Mouse (Mus musculus) ES-E14 (cell line): ENCODE results near the gene Clasp1. TPM values are rescaled to one million over a fixed set of nuclear protein-coding genes. Genes with fewer than 3 reads are reported as not detected.

Experiments
- DNase-seq: peaks from one replicate; pipeline ENCODE4 v3.0.0-alpha.2; 2013; ENCODE audit warnings: low read depth, low spot score
- H3K27ac ChIP-seq: 2 replicates; pipeline ENCODE4 v1.5.1; 2012; ENCODE audit warnings: low read depth, mild to moderate bottlenecking, low read length, moderate library complexity, mixed read lengths; ENCODE audit not compliant: poor library complexity, insufficient read depth, severe bottlenecking
- H3K36me3 ChIP-seq: 2 replicates; pipeline ENCODE4 v1.6.1; 2012; ENCODE audit warnings: mild to moderate bottlenecking, low read length, moderate library complexity, mixed read lengths; ENCODE audit not compliant: control insufficient read depth, poor library complexity, insufficient read depth, severe bottlenecking
- H3K4me1 ChIP-seq, 2 experiments: fragments of 150-350 bp in 1 of 2; sonication (generic) in 1 of 2; 2 replicates each; pipeline ENCODE4 v1.6.1; 2012; ENCODE audit warnings: low read length in 2 of 2, mild to moderate bottlenecking in 1 of 2, mixed read lengths in 1 of 2; ENCODE audit not compliant: control insufficient read depth in 2 of 2, insufficient read depth in 2 of 2, poor library complexity in 1 of 2
- H3K4me3 ChIP-seq, 2 experiments: fragments of 150-350 bp in 1 of 2; sonication (generic) in 1 of 2; 2 replicates each; pipeline ENCODE4 v1.5.1; 2012; ENCODE audit warnings: low read length in 2 of 2, low read depth in 1 of 2, mild to moderate bottlenecking in 1 of 2, mixed read lengths in 1 of 2; ENCODE audit not compliant: insufficient read depth in 1 of 2, poor library complexity in 1 of 2, severe bottlenecking in 1 of 2
- H3K9ac ChIP-seq: 2 replicates; pipeline ENCODE4 v1.6.1; 2012; ENCODE audit warnings: low read depth, mild to moderate bottlenecking, low read length, mixed read lengths; ENCODE audit not compliant: poor library complexity, insufficient read depth, severe bottlenecking
- H3K9me3 ChIP-seq: fragments of 150-350 bp; sonication (generic); 2 replicates; pipeline ENCODE4 v1.6.1; 2012; ENCODE audit warnings: low read depth, mild to moderate bottlenecking, low read length; ENCODE audit not compliant: control insufficient read depth, insufficient read depth
- CHD2 ChIP-seq: IDR thresholded peaks from 2 replicates; pipeline ENCODE4 v1.6.1; 2014; ENCODE audit warnings: mild to moderate bottlenecking, low read depth, low read length, inconsistent platforms
- HCFC1 ChIP-seq: IDR thresholded peaks from 2 replicates; pipeline ENCODE4 v1.6.1; 2012; ENCODE audit warnings: low read length, inconsistent platforms, borderline replicate concordance; ENCODE audit not compliant: insufficient read depth
- MAFK ChIP-seq: IDR thresholded peaks from 2 replicates; pipeline ENCODE4 v1.6.1; 2014; ENCODE audit warnings: mild to moderate bottlenecking, low read depth, low read length, inconsistent platforms; ENCODE audit not compliant: insufficient read depth
- ZC3H11A ChIP-seq: IDR thresholded peaks from 2 replicates; pipeline ENCODE4 v1.6.1; 2012; ENCODE audit warnings: low read depth, mild to moderate bottlenecking, inconsistent platforms, low read length, borderline replicate concordance
- ZNF384 ChIP-seq: IDR thresholded peaks from 2 replicates; pipeline ENCODE4 v1.6.1; 2012; ENCODE audit warnings: low read depth, low read length, inconsistent platforms
- in situ Hi-C, 2 experiments: fragments of 600-800 bp; cut with MboI; formaldehyde crosslinking; loops; one replicate each; pipeline ENCODE4 v1.15.1; 2025; ENCODE audit warnings: low sequenced_read_pairs in 2 of 2, inconsistent platforms in 1 of 2; ENCODE audit not compliant: unreplicated experiment in 2 of 2
- total RNA-seq: library from RNA; depleted of rRNA; stranded (reverse); fragments of 300-350 nt; gene quantifications from 2 replicates; pipeline ENCODE4 v1.2.3, GENCODE M21; 2012; rRNA removed

Clasp1 gene
- 35.9 and 38.9 TPM in 2 replicates for total RNA-seq

DNA sequence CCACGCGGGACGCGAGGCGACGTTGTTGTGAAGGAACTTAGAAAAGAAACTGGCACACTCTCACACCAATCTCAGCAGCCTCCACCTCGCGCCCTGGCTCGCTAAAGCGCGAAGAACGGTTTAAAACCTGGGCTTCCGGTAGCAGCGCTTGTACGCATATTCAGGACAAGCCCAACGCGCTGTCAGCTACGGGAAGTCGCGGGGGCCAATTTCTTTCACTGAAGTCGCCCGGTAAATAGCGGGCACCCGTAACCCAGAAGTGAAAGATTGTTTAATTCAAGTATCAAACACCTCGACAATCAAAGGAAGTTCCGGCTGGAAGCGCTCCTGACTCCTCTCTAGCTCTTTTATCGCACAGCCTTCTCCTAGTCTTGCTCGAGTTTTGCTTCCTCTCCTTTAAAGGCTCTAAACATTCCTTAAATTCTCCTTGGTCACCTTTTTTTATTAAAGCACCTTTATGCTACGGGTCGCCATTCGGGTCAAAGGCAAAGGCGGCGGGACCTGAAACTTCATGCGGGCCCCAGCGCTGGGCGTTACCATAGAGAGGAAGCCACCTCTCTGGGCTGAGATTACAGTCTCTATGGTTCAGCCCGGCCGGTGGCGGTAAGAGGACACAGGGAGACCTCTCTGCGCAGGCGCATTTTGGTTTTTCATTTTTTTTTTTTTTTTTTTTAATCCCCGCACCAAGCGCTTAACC, at the start of gene Clasp1:
Clasp1 (plus strand) TSS at position 302 of the 697 bp plus-strand sequence.
- H3K9me3 ChIP-seq: no peaks in the 10 kb centered on the region
- H3K4me1 ChIP-seq: 0 out of 4 replicates have a peak, but pooled peaks cover 0 to 2% of the 10 kb centered on the region in 2 experiments
- DNase-seq: peak; percentile 96
- H3K4me3 ChIP-seq: peak within 1 kb of the TSS; percentile 85 to 94
- peak within 1 kb of the TSS; percentile 93 for H3K27ac ChIP-seq
- no peaks in the 10 kb centered on the region for H3K36me3 ChIP-seq
- in situ Hi-C loops: no loop called here
- TF ChIP-seq ZNF384 (peak; percentile 100), CHD2 (no peak; the same call in 1 of the 2 replicates), HCFC1 (peak; percentile 26), ZC3H11A (no peak), MAFK (0 out of 2 replicates have a peak, but pooled peaks have one; percentile 38)
- H3K9ac ChIP-seq: peak within 1 kb of the TSS; percentile 98

DNA sequence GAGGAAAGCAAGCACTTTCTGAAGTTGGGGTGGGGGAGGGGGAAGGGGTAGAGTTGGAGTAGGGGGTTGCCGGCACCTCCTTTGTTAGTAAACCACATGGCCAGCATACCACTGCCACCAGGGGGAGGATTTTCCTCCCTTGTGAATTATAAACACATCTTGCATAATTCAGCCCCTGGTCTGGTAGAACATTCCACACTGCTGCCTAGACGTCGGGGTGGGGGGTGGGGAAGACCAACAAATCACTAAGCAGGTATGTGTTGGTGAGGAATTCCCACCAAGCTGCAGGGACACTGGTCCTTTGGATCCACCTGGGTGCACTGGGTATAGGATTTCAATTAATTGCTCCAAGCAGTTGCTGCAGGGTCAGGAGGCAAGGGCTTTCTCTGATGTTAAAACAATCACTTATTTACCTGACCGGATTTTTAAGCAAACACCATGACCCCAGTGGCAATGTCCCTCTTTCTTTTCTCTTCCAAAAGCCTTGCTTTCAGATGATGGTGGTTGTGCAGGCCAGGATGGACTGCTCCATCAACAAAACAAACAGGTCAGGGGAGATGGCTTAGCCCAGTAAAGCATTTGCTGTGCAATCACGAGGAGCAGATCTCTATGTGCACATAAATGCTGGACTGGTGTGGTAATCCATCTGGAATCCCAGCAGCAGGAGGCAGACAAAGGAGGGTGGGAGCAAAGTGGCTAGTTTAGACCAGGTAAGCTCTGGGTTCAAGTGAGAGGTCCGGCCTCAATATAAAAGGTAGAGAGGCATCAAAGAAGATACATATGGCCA, 45.0 kb upstream of the Clasp1 start:
- Histone ChIP-seq H3K9me3 (no peaks in the 10 kb centered on the region), H3K4me3 (no peak overlapping the region), H3K9ac (no peak overlapping the region), H3K27ac (no peak overlapping the region), H3K36me3 (no peaks in the 10 kb centered on the region), H3K4me1 (peaks cover 2 to 8% of the 10 kb centered on the region in 2 experiments; a peak in 2 of 4 replicates)
- DNase-seq: no peak
- no peak for TF ChIP-seq ZC3H11A
- TF ChIP-seq ZNF384: no peak
- no peak for TF ChIP-seq HCFC1
- no peak for TF ChIP-seq MAFK
- TF ChIP-seq CHD2: no peak
- in situ Hi-C loops: no loop called here

DNA sequence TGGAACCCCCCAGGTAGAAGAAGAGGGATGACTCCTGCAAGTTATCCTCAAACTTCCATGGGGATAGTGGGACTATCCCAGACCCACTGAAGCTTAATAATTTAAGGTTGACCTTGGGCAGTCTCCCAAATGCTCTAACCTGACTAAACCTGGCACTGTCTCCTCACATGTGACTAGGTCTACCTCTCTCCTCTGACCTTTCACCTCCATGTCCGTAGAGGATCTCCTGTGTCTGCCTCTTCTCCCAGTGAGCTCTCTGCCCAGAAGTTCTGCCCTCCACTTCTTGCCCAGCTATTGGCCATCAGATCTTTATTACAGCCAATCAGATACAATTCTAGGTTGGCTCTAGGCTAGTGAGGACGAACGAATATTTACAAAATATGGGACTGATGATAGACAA, 38.9 kb upstream of the Clasp1 start:
- TF ChIP-seq ZNF384: no peak
- Histone ChIP-seq H3K4me3 (no peak overlapping the region), H3K27ac (no peak overlapping the region), H3K4me1 (no peaks in the 10 kb centered on the region), H3K9me3 (no peaks in the 10 kb centered on the region), H3K36me3 (no peaks in the 10 kb centered on the region), H3K9ac (no peak overlapping the region)
- DNase-seq: no peak
- in situ Hi-C loops: no loop called here

DNA sequence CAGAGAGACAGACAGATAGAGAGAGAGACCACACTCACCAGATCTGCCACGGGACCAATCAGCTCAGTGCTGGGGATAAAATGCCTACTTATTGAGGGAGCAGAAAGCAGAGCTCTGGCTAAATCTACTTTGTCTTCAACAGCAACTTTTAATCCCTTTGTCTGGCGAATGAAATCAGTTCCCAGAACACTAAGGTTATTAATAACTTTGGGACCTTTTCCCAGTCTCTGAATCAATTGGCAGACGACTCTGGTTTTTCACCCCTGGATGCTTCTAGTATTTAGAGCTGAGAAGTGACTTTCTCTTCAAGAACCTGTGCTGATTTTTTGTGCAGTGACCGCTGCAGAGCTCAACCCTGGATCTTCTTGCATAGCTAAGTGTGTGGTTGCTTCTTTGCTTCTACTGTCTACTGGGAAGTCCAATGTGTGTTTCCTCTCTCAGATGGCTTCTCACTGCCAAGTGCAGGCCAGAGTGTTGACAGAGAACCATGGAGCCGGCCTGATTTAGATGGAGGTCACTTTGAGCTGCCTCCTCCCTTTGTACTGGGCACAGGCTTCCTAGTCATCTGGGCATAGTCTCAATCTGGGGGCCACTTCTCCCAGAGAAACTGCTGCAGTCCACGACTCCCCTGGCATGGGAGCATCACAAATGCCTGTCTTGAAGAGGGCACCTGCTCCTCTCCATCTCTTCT, 29.6 kb upstream of the Clasp1 start:
- in situ Hi-C loops: no loop called here
- DNase-seq: no peak
- Histone ChIP-seq H3K4me3 (no peak overlapping the region), H3K27ac (no peak overlapping the region), H3K9me3 (no peaks in the 10 kb centered on the region), H3K9ac (no peak overlapping the region), H3K36me3 (no peaks in the 10 kb centered on the region), H3K4me1 (peaks cover 2 to 3% of the 10 kb centered on the region in 2 experiments; a peak in 1 of 4 replicates)
- no peak for TF ChIP-seq MAFK
- TF ChIP-seq ZC3H11A: no peak
- TF ChIP-seq ZNF384: no peak
- no peak for TF ChIP-seq HCFC1
- TF ChIP-seq CHD2: no peak
